Mouse (Mus musculus): ENCODE measurements around the gene Sclt1.

GRCm38 (mm10) chr3:41762091-41762490 is 19.8 kb upstream of the Sclt1 start:
- TF ChIP-seq CTCF (IDR thresholded peaks at IDR 0.05; ENCODE audit: insufficient read depth, low read length) (no peak), POLR2A (IDR thresholded peaks at IDR 0.05; ENCODE audit: borderline replicate concordance, extremely low read depth, low read depth, low read length) (no peak)

Data from lung, adult 2 months (tissue).